Mouse (Mus musculus) cerebellum, postnatal 25 days (tissue): ENCODE measurements around the gene Eif4ebp2.

ENCODE experiments used
- DNase-seq, 2 experiments: peaks; one replicate each; pipeline ENCODE4 v3.0.0; 2021; ENCODE audit warnings: mixed read lengths in 2 of 2

The Eif4ebp2 gene

DNA sequence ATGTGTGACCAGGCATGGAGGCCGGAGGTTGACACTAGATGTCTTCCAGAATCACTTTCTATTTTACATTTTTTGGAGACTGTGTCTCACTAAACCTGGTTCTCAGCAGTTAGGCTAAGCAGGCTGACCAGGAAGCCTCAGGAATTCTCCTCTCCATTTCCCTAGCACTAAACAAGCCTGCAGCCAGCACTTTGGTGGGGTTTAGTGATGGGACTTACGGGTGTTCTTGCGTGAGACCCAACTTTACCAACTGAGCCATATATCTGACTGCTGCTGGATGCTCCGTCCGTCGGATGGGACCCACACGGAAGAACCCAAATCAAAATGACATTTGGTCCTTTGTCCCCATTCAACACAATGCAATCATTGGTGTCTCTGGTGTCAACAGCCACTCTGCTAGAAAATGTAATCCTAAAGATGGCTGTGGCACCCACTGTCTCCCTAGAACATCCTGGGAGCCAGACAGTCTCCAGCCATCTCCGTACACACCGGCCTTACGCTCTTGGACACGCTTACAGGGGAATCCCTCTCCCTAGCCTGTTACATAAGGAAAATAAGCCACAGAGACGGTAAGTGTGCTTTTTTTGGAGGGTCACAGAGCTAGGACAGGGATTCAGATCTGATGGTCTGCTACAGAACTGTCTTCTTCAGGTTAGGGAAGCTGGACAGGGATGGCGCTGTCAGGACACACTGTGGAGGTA, 73.0 kb downstream of the Eif4ebp2 start:
- no peak for DNase-seq

DNA sequence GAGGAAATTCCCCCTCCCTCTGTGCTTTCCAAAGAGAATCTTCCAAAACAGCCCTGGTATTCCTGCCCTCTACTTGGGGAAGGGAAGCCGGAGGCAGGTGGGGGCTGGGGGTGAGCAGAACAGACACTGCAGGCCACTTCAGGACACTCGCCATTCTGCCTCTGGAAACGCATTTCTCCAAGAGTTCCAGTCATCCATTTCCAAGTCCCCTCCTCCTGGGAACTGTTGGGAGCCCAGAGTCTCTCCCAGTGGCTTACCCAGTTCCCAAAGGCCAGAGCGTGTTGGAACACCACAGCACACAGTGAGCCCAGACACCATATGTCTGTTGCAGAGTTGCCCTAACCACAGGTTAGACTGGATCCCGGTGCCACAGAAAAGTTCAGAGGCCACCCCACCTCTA, 73.8 kb downstream of the Eif4ebp2 start:
- no peak for DNase-seq
